Mouse (Mus musculus) right cerebral cortex, postnatal 14 days (tissue): Measurements from ENCODE around the gene Tstd1.

Experiments
- DNase-seq: peaks from one replicate; pipeline ENCODE4 v3.0.0; 2022

Gene Tstd1

DNA sequence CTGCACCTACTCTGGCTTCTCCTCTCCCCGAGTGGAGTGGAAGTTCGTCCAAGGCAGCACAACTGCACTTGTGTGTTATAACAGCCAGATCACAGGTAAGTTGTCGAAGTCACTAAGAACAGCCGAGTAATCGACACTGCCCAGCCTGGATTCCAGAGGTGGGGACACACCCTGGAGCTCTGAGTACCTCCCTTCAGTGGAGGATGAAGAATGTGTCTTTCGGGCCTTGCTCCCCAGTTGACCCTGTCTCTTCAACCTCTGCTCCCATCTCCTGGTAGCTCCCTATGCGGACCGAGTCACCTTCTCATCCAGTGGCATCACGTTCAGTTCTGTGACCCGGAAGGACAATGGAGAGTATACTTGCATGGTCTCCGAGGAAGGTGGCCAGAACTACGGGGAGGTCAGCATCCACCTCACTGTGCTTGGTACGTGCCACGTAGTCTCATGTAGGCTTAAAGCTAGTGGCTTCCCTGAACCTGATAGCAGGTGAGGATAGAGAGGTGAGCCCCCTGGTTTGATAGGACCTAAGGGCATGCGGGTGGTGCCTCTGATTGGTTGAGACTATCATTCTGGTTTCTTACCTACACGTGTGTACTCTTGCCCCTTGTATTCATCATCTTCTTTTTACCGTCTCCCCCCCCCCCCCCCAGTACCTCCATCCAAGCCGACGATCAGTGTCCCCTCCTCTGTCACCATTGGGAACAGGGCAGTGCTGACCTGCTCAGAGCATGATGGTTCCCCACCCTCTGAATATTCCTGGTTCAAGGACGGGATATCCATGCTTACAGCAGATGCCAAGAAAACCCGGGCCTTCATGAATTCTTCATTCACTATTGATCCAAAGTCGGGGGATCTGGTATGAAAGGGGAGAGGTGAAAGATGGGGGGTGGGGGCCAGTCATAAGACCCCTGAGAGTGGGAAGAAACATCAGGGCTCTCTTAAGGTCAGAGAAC is 42.2 kb downstream of the Tstd1 start:
- no peak for DNase-seq

DNA sequence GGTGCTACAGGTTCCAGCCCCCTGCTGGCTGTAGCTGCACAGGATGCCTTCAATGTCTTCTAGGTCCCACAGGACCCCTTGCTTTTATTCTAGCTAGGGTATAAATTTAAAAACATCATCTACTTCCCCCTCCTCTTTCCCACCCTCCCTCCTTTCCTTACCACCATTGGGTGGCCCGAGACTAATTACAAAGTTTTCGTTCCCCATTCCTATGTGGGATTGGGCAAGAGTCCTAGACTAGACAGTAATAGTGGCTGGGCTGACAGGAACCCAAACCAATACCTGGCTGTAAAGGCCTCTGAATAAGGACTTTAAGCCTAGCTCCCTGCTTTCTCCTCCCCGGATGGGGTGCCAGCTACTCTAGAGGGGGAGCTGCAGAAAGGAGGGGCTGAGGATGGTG is 44.5 kb downstream of the Tstd1 start:
- no peak for DNase-seq

DNA sequence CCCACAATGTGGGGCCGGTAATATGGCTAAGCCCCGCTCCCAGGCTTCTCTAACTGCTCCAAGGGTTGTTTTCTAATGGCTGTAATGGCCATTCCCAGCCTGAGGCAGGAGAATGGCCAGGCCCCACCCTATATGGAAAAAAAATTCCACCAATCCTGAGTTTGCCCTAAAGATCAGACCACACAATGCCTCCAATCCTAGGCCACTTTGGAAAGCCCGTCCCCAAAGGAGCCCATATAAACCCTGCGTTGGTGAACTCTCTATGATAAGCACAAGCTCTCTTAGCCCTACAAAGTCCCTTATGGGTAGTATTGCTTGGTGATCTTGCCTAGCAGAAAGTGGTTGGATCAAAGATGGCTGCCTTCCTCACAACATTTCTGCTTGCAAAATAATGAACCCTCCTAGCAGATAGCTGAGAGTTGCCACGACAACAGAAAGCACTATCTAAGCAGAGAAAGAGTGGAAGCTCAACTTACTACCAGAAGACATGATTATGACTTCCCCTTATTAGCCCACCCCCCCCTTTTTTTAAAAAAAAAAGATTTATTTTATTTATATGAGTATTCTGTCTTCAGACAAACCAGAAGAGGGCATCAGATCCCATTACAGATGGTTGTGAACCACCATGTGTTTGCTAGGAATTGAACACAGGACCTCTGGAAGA is 47.2 kb downstream of the Tstd1 start:
- no peak for DNase-seq

DNA sequence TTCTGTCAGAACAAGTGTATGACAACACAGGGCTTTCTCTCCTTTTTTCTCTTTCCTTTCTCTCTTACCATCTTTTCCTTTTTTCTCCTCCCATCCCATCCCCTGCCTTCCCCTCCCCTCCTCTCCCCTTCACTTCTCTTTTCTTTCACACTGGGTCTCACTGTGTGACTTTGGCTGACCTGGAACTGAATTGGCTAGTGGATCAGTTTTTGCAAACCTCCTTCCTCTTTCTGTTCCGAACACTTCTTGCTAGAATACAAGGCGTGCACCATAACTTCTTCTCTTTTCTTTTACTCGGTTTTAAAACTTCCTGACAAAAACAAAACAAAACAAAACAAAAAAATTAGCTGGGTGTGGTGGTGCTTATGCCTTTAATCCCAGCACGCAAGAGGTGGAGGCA is 47.9 kb downstream of the Tstd1 start:
- DNase-seq = no peak

DNA sequence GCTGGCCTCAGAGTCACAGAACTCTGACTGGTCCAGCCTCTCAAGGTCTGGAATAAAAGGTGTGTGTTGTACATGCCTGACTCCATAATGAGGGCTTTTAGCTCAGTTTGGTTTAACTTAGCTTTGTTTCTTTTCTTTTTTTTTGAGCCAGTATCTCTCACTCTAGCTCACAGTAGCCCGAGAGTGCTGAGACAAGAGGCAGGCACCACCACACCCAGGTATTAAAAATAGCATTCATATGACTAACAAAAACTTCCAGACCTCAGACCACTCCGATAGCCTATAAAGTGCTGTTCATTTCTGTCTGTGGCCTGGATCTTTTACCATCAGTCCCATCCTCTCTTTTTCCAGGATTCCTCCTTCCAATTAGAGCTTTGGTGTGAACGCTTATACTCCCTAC is 51.0 kb downstream of the Tstd1 start:
- no peak for DNase-seq
